Mouse (Mus musculus) C2C12 (cell line): Measurements from ENCODE around the gene Slc40a1. TPM values are rescaled to one million over a fixed set of nuclear protein-coding genes. Genes with fewer than 3 reads are reported as not detected.

ENCODE experiments used
- H3K27me3 ChIP-seq: one replicate; pipeline ENCODE4 v1.6.1; 2011; ENCODE audit not compliant: control insufficient read depth, insufficient read depth, insufficient read length
- H3K36me3 ChIP-seq: one replicate; pipeline ENCODE4 v1.6.1; 2011; ENCODE audit not compliant: control insufficient read depth, insufficient read depth
- H3K4me3 ChIP-seq: one replicate; pipeline ENCODE4 v1.5.1; 2011; ENCODE audit warnings: mild to moderate bottlenecking, control low read depth; ENCODE audit not compliant: poor library complexity, insufficient read depth, severe bottlenecking
- H3K79me2 ChIP-seq: one replicate; pipeline ENCODE4 v1.6.1; 2011; ENCODE audit not compliant: control insufficient read depth, insufficient read depth
- H3K79me3 ChIP-seq: one replicate; pipeline ENCODE4 v1.6.1; 2011; ENCODE audit warnings: low read depth, control low read depth
- H3ac ChIP-seq: one replicate; pipeline ENCODE3; 2011; ENCODE audit warnings: low read depth; ENCODE audit not compliant: control insufficient read depth, insufficient read length
- CEBPB ChIP-seq: IDR thresholded peaks from one replicate; pipeline ENCODE4 v1.6.1; 2011; ENCODE audit warnings: low read depth, mild to moderate bottlenecking, control low read depth, moderate library complexity
- CTCF ChIP-seq: IDR thresholded peaks from one replicate; pipeline ENCODE4 v1.5.1; 2011; ENCODE audit not compliant: control insufficient read depth, insufficient read depth, insufficient read length
- FOSL1 ChIP-seq: IDR thresholded peaks from one replicate; pipeline ENCODE4 v1.8.0; 2011; ENCODE audit warnings: mild to moderate bottlenecking, low read length; ENCODE audit not compliant: poor library complexity, insufficient read depth, severe bottlenecking
- MAX ChIP-seq: IDR thresholded peaks from one replicate; pipeline ENCODE4 v1.6.1; 2011; ENCODE audit warnings: mild to moderate bottlenecking, control low read depth
- MYOD1 ChIP-seq: IDR thresholded peaks from one replicate; pipeline ENCODE4 v1.6.1; 2011; ENCODE audit warnings: low read depth; ENCODE audit not compliant: control insufficient read depth, insufficient read length
- MYOG ChIP-seq: IDR thresholded peaks from one replicate; pipeline ENCODE4 v1.6.1; 2011; ENCODE audit not compliant: control insufficient read depth, insufficient read length; ENCODE audit errors: extremely low read depth
- USF1 ChIP-seq: IDR thresholded peaks from one replicate; pipeline ENCODE4 v1.6.1; 2011; ENCODE audit warnings: low read depth, mild to moderate bottlenecking, control low read depth, moderate library complexity
- polyA plus RNA-seq: library from polyadenylated mRNA; unstranded; fragments of >200 nt; fragmentation: generic; extraction: Trizol; gene quantifications from one replicate; pipeline ENCODE4 v1.2.1, GENCODE M21; 2012; ENCODE audit warnings: missing spikeins

The Slc40a1 gene
- polyA plus RNA-seq, 1 experiment, result 0.94 TPM

DNA sequence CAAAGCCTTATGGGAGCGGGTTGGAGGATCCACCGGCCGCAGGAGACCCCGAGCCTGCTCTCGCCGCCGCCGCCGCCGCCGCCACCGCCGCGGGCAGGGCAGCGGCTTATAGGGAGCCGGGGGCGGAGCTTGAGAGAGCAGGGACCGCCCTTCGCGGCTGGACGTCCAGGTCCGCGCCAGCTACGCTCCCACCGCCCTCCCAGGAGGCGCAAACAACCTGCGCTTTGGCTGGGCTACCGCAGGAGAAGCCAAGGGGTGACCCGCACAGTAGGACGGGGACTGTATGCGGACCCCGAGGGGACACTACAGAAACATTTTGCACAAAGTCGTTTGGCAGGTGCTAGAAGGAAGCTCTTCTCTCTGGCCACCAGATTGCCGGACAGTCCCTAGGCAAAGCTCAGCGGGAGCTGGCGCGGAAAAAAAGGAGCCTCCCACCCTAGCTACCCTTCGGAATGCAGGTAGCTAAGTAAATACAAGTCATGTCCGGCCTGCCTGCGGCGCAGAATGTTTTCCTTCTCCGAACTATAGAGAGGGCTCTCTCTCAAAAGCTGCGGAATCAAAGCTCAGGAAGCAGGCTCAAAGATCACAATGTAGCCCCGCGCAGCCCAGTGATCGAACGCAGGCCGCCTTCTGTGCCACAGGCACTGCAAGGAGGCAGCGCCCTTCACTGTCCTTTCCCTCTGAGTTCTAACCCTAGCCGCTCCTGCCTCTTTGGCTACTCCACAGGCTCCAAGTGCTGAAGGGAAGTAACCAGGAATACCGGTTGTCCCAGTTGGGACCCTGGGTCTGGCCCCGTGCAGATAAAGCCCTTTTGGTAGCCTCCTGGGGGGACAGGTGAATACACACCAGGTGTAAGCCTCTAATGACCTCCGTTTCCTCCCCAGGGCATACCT lies 577 bp downstream of the Slc40a1 start:
- TF ChIP-seq MAX (no peak), CTCF (no peak), USF1 (no peak), FOSL1 (no peak), CEBPB (no peak), MYOD1 (no peak), MYOG (no peak)
- Histone ChIP-seq H3ac (no peak overlapping the region), H3K4me3 (peak overlapping the region; percentile 34), H3K27me3 (no peaks in the 10 kb centered on the region), H3K36me3 (no peaks in the 10 kb centered on the region), H3K79me2 (no peaks in the 10 kb centered on the region), H3K79me3 (no peaks in the 10 kb centered on the region)

DNA sequence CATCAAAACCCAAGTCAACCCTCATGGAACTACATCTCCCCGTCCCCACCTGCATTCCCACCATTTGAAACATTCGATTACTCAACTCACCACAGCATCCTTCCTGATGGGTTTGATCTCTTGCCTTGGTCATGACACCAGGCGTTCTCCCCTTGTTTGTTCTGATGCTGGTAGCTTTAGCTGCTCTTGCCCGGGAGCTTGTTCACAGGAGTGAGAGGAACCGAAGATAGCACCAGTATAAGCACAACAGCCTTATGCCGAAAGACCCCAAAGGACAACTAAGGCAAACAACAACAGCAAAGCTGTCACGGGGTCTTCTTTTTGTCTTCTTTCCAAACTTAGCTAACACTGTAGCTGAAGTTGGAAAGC lies 1.2 kb downstream of the Slc40a1 start:
- Histone ChIP-seq H3K36me3 (no peaks in the 10 kb centered on the region), H3K79me2 (no peaks in the 10 kb centered on the region), H3K79me3 (no peaks in the 10 kb centered on the region), H3K27me3 (no peaks in the 10 kb centered on the region), H3K4me3 (peak overlapping the region; percentile 34), H3ac (no peak overlapping the region)
- TF ChIP-seq MAX (no peak), MYOD1 (no peak), CTCF (no peak), FOSL1 (no peak), USF1 (no peak)

DNA sequence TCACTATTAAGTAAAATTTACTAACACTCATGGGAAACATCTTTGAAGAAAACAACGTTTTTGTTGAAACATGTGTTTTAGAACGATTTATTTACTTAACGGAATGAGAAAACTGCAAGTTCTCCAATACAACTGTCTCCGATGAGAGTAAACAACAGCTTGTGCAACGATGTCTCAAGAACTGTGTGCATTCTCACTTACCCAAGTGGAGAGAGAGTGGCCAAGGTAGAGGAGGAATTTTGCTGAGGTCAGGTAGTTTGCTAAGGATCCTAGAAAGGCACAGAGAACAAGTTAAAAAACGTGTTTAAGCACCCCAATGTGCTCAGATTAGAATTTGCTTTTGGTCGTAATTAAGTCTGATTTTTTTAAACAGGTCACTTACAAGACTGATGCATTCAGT lies 1.8 kb downstream of the Slc40a1 start:
- H3K4me3 ChIP-seq, result no peak overlapping the region
- TF ChIP-seq MYOD1 (no peak), CTCF (no peak), CEBPB (no peak), MYOG (no peak), FOSL1 (no peak)
- no peak overlapping the region for H3ac ChIP-seq

DNA sequence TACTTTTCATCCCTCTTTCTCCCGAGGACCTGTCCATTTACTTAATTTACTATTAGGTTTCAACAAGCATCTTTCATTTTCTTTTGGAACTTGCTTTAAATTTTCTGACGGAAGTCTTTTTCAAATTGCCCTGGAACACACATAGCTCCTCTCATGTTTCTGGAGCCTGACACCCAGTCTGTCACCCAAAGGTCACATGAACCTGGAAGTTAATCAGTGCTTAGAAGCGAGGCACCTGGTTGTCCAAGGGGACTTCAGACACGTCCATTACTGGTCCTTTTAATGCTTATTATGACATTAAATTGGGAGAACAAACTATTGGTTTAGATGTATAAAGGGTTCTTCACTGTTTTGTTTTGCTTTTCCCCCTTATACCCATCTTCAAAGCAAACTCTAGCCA lies 3.0 kb downstream of the Slc40a1 start:
- no peak overlapping the region for H3ac ChIP-seq
- no peak for TF ChIP-seq FOSL1
- no peak for TF ChIP-seq CTCF
- TF ChIP-seq MYOD1, result no peak
- no peak for TF ChIP-seq MAX
- TF ChIP-seq CEBPB, result no peak
- no peak for TF ChIP-seq USF1
- TF ChIP-seq MYOG, result no peak
- no peaks in the 10 kb centered on the region for H3K36me3 ChIP-seq
- no peaks in the 10 kb centered on the region for H3K27me3 ChIP-seq
- H3K79me3 ChIP-seq, result no peaks in the 10 kb centered on the region
- no peak overlapping the region for H3K4me3 ChIP-seq
- no peaks in the 10 kb centered on the region for H3K79me2 ChIP-seq

More for the DNA sequence above, 1.8 kb downstream of the Slc40a1 start:
- Histone ChIP-seq H3K79me3 (no peaks in the 10 kb centered on the region), H3K79me2 (no peaks in the 10 kb centered on the region), H3K27me3 (no peaks in the 10 kb centered on the region), H3K36me3 (no peaks in the 10 kb centered on the region)

DNA sequence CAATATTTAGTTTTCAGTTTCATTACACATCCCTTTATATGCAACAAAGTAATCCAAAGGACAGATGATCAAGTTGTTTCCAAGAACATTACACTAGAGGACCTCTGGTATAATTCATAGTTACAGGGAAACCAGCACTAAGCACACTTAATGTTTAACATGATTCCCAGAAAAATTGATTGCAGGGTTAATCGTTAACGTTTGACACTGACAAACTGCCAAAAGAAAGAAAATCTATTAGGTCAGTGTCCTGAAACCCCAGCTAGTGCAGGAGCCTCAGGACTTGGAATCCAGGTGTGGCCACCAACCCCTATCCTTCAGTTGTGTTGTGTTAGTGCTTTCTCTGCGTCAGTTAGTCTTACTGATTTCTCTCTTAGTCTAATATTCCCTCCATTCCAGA lies 5.6 kb downstream of the Slc40a1 start:
- Histone ChIP-seq H3K79me2 (no peaks in the 10 kb centered on the region), H3K4me3 (no peak overlapping the region), H3ac (no peak overlapping the region), H3K27me3 (no peaks in the 10 kb centered on the region), H3K36me3 (no peaks in the 10 kb centered on the region), H3K79me3 (no peaks in the 10 kb centered on the region)
- TF ChIP-seq MAX, result no peak
- no peak for TF ChIP-seq CTCF
- TF ChIP-seq MYOG, result no peak
- no peak for TF ChIP-seq CEBPB
- TF ChIP-seq USF1, result no peak
- TF ChIP-seq MYOD1, result no peak
- TF ChIP-seq FOSL1, result no peak

DNA sequence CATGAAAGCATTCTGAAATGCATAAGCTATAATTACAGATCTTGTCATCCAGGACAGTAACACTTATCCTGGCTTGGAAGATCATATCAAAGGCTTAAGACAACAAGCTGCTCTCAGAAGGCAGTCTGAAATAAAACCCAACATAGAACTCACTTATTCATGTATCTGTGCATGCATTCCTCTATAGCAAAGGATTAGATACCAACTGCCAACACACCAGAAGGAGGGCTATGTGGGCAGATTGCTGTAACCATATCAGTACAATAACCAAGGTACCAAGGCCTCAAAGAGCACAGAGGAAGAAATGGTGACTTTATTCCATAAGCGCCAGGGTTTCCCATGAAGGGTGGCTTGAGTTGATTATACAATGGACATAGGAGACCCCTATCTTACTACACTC lies 6.6 kb downstream of the Slc40a1 start:
- TF ChIP-seq MYOG, result no peak
- no peak for TF ChIP-seq MYOD1
- no peak for TF ChIP-seq USF1
- no peak for TF ChIP-seq MAX
- no peak for TF ChIP-seq CTCF
- no peak for TF ChIP-seq FOSL1
- TF ChIP-seq CEBPB, result no peak
- H3K4me3 ChIP-seq, result no peak overlapping the region
- H3ac ChIP-seq, result no peak overlapping the region
- no peaks in the 10 kb centered on the region for H3K79me3 ChIP-seq
- H3K79me2 ChIP-seq, result no peaks in the 10 kb centered on the region
- no peaks in the 10 kb centered on the region for H3K27me3 ChIP-seq
- H3K36me3 ChIP-seq, result no peaks in the 10 kb centered on the region
